Mouse (Mus musculus) embryonic facial prominence, embryonic 11.5 days (tissue): ENCODE measurements around the gene Shroom1. TPM values are rescaled to one million over a fixed set of nuclear protein-coding genes. Genes with fewer than 3 reads are reported as not detected.

Experiments used
- ATAC-seq: fragments of 200-750 bp; cut with Nextera tagmentation; replicated peaks from 2 replicates; pipeline ENCODE4 v1.8.0; 2017; ENCODE audit warnings: low read depth; ENCODE audit not compliant: insufficient number of reproducible peaks, low FRiP score, low TSS enrichment
- DNase-seq: peaks from one replicate; pipeline ENCODE4 v3.0.0-alpha.2; 2015; ENCODE audit warnings: low spot score
- H3K27ac ChIP-seq: fragments of 300-500 bp; sonication (generic); replicated peaks from 2 replicates; pipeline ENCODE4 v1.5.1; 2014; ENCODE audit warnings: mild to moderate bottlenecking, low read depth, low read length, control low read depth
- H3K27me3 ChIP-seq: fragments of 300-500 bp; sonication (generic); 2 replicates; pipeline ENCODE4 v1.6.1; 2014; ENCODE audit warnings: mild to moderate bottlenecking, low read length, moderate library complexity, mixed read lengths; ENCODE audit not compliant: control insufficient read depth, insufficient read depth
- H3K36me3 ChIP-seq: fragments of 300-500 bp; sonication (generic); replicated peaks from 2 replicates; pipeline ENCODE4 v1.6.1; 2014; ENCODE audit warnings: low read depth, mild to moderate bottlenecking, low read length, moderate library complexity, mixed read lengths; ENCODE audit not compliant: control insufficient read depth, insufficient read depth
- H3K4me1 ChIP-seq: fragments of 300-500 bp; sonication (generic); 2 replicates; pipeline ENCODE4 v1.6.1; 2014; ENCODE audit warnings: low read length, mixed read lengths; ENCODE audit not compliant: control insufficient read depth, insufficient read depth
- H3K4me2 ChIP-seq: fragments of 300-500 bp; sonication (generic); 2 replicates; pipeline ENCODE4 v1.6.1; 2014; ENCODE audit warnings: low read depth, mild to moderate bottlenecking, control low read depth, low read length, moderate library complexity
- H3K4me3 ChIP-seq: fragments of 300-500 bp; sonication (generic); 2 replicates; pipeline ENCODE4 v1.5.1; 2014; ENCODE audit warnings: low read depth, low read length, control low read depth
- H3K9ac ChIP-seq: fragments of 300-500 bp; sonication (generic); replicated peaks from 2 replicates; pipeline ENCODE4 v1.6.1; 2014; ENCODE audit warnings: mild to moderate bottlenecking, control low read depth, low read length
- H3K9me3 ChIP-seq: fragments of 300-500 bp; sonication (generic); replicated peaks from 2 replicates; pipeline ENCODE4 v1.6.1; 2016; ENCODE audit warnings: mild to moderate bottlenecking, low read length, inconsistent platforms, mixed read lengths; ENCODE audit not compliant: control insufficient read depth
- WGBS: fragments of 180-500 bp; shearing (Covaris S2); extraction: QIAGEN DNeasy Blood & Tissue Kit; methylation state at CpG from one replicate; pipeline ENCODE4 v1.1.7; 2014; 5-methylcytosine and 5-hydroxymethylcytosine counted together
- polyA plus RNA-seq: library from polyadenylated mRNA; unstranded; fragments of >200 nt; fragmentation: Nextera tagmentation; extraction: Ambion mirVana; gene quantifications from 2 replicates; pipeline ENCODE4 v1.2.1, GENCODE M21; 2014

Shroom1 gene
- polyA plus RNA-seq, 1 experiment from 2014 or later: 2.3 TPM

DNA sequence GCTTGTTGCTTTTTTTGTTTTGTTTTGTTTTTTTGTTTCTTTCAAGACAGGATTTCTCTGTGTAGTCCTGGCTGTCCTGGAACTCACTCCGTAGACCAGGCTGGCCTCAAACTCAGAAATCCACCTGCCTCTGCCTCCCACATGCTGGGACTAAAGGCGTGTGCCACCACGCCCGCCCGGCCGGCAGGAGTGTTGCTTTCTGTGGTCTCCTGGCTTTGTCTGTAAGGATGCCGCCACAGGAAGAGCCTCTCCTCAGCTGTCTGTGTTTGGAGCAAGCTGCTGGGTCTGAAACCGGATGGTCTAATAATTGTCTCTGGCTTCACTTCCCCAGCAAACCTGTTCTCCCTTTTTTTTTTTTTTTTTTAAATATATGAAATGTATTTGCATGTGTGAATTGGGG, 21.5 kb upstream of the Shroom1 start:
- no peak overlapping the region for H3K4me2 ChIP-seq
- no peaks in the 10 kb centered on the region for H3K4me1 ChIP-seq
- H3K9me3 ChIP-seq: no peaks in the 10 kb centered on the region
- H3K27me3 ChIP-seq: no peaks in the 10 kb centered on the region
- 84% methylated on average over 8 of the region's 8 CpGs for WGBS
- no peaks in the 10 kb centered on the region for H3K36me3 ChIP-seq
- ATAC-seq (no peak), DNase-seq (no peak)
- H3K9ac ChIP-seq: no peak overlapping the region
- no peak overlapping the region for H3K27ac ChIP-seq
- no peak overlapping the region for H3K4me3 ChIP-seq

DNA sequence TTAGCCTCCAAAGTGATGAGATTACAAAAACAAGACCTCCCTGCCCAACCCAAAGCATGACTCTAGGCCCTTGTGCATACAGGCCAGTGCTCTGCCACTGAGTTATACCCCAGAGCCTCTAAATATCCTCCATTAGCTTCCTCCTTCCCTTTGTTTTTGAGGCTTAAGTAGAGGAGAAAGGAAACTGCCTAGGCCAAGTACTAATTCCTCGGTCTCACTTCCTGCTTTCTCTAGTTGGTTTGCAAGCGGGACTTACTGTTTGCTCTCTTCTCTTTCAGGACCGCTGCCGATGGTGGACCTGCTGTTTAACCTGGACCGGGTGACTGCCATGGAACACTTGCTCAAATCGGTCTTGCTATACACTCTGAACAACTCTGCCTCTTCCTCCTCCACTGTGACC, 20.7 kb upstream of the Shroom1 start:
- ATAC-seq (no peak), DNase-seq (no peak)
- Histone ChIP-seq H3K36me3 (no peaks in the 10 kb centered on the region), H3K27me3 (no peaks in the 10 kb centered on the region), H3K9me3 (no peaks in the 10 kb centered on the region), H3K27ac (no peak overlapping the region), H3K9ac (no peak overlapping the region), H3K4me3 (no peak overlapping the region), H3K4me1 (no peaks in the 10 kb centered on the region), H3K4me2 (no peak overlapping the region)
- WGBS: 92% methylated on average over 6 of the region's 6 CpGs

DNA sequence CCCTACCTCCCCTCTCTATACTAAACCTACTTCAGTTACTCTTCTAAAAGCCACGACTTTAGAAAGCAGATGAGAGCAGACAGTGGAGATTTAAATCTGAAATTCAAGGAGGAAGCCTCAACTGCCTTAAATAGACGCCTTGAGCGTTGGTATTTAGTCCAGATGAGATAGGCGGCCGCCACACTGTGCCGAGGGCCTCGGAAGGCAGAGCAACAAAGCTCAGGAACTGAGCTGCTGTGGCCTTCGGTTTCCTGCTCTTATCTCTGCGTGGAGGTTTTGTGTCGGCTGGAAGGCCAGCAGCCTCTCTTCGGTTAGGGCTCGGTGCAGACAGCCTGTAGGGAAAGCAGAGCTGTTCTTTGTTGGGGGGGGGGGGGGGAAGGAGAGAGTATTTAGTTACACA, 15.1 kb upstream of the Shroom1 start:
- 40% methylated on average over 12 of the region's 12 CpGs for WGBS
- Histone ChIP-seq H3K4me2 (no peak overlapping the region), H3K9ac (no peak overlapping the region; the same call in 1 of the 2 replicates), H3K4me3 (no peak overlapping the region), H3K9me3 (no peaks in the 10 kb centered on the region), H3K27me3 (no peaks in the 10 kb centered on the region), H3K36me3 (no peaks in the 10 kb centered on the region), H3K27ac (no peak overlapping the region), H3K4me1 (no peaks in the 10 kb centered on the region)
- ATAC-seq (no peak), DNase-seq (no peak)

DNA sequence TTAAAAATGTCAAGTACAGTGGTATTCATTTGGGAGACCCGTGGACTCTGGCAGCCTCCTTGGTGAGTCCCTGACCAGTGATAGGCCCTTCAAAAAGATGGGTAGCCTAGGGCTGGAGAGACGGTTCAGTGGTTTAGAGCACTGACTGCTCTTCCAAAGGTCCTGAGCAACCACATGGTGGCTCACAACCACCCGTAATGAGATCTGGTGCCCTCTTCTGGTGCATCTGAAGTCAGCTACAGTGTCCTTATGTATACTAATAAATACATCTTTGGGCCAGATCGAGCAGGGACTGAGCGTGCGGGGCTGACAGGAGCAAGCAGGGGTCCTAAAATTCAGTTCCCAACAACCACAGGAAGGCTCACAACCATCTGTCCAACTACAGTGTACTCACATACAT, 13.1 kb upstream of the Shroom1 start:
- 34% methylated on average over 6 of the region's 6 CpGs for WGBS
- Histone ChIP-seq H3K4me1 (no peaks in the 10 kb centered on the region), H3K27me3 (no peaks in the 10 kb centered on the region), H3K36me3 (no peaks in the 10 kb centered on the region), H3K9ac (no peak overlapping the region), H3K4me2 (no peak overlapping the region), H3K4me3 (no peak overlapping the region), H3K9me3 (no peaks in the 10 kb centered on the region), H3K27ac (no peak overlapping the region)
- no peak for ATAC-seq
- no peak for DNase-seq

DNA sequence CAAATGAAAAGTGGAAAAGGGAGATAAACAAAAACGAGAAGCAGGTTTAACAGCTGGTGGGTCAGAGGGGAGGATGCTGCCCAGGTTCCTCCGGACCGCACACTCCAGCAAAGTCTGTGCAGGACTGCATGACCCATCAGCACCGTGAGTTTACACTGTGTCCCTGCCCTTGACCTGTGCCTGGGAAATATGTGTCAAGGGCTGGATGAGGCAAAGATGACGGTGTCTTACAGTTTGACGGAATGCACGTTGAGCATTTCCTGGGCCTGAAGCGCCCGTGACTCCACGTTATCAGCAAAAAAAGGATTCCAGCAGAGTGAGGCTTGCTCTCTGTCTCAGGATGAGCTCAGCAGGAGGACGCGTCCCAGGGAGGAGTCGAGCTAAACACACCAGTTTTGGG, 11.4 kb upstream of the Shroom1 start:
- Histone ChIP-seq H3K9ac (no peak overlapping the region), H3K27ac (no peak overlapping the region)
- no peak for ATAC-seq

DNA sequence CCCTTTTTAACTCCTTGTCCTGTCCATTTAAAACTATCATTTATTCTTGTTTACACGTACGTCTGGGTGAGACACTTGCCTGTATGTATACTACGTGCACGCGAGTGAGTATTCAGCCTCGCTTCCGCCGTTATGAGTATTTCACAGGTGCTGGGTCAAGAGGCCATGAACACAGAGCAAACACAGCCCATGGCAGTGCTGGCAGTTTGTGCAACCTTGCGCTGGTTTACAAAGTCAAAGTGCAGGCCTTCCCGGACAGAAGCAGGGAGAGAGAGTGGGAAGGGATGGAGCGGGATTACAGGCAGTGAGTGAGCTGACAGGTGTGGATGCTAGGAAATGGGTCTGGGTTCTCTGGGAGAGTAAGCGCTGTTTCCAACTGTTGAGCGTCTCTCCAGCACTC, 10.8 kb upstream of the Shroom1 start:
- no peak overlapping the region for H3K27ac ChIP-seq
- H3K4me1 ChIP-seq: no peaks in the 10 kb centered on the region
- ATAC-seq: no peak

More for the DNA sequence above, 11.4 kb upstream of the Shroom1 start:
- Histone ChIP-seq H3K27me3 (no peaks in the 10 kb centered on the region), H3K4me1 (no peaks in the 10 kb centered on the region), H3K4me3 (no peak overlapping the region), H3K9me3 (no peaks in the 10 kb centered on the region), H3K4me2 (no peak overlapping the region), H3K36me3 (no peaks in the 10 kb centered on the region)
- 63% methylated on average over 13 of the region's 13 CpGs for WGBS
- no peak for DNase-seq

DNA sequence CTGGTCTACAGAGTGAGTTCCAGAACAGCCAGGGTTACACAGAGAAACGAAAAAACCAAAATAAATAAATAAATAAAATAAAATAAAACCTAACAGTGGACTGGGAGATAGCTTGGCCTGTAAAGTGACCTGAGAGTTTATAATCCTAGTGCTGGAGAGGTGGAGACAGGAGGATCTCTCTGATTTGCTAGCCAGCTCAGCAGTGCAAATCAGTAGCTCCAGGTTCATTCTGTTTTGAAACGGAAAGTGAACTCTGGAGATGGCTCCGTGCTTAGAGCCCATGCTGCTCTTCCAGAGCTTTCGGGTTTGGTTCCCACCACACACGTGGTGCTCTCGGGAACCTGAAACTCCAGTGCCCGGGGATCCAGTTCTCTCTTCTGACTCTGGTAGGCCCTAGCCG, 9.0 kb upstream of the Shroom1 start:
- H3K36me3 ChIP-seq: no peaks in the 10 kb centered on the region
- 87% methylated on average over 8 of the region's 8 CpGs for WGBS
- no peak for DNase-seq
- H3K4me2 ChIP-seq: no peak overlapping the region
- no peaks in the 10 kb centered on the region for H3K9me3 ChIP-seq
- ATAC-seq: no peak
- no peaks in the 10 kb centered on the region for H3K27me3 ChIP-seq
- H3K27ac ChIP-seq: no peak overlapping the region
- no peak overlapping the region for H3K4me3 ChIP-seq
- no peak overlapping the region for H3K9ac ChIP-seq
- H3K4me1 ChIP-seq: no peaks in the 10 kb centered on the region

More for the DNA sequence above, 10.8 kb upstream of the Shroom1 start:
- H3K27me3 ChIP-seq: no peaks in the 10 kb centered on the region
- no peak overlapping the region for H3K4me2 ChIP-seq
- H3K9me3 ChIP-seq: no peaks in the 10 kb centered on the region
- H3K36me3 ChIP-seq: no peaks in the 10 kb centered on the region
- DNase-seq: no peak
- H3K4me3 ChIP-seq: no peak overlapping the region
- 81% methylated on average over 13 of the region's 13 CpGs for WGBS
- H3K9ac ChIP-seq: no peak overlapping the region

DNA sequence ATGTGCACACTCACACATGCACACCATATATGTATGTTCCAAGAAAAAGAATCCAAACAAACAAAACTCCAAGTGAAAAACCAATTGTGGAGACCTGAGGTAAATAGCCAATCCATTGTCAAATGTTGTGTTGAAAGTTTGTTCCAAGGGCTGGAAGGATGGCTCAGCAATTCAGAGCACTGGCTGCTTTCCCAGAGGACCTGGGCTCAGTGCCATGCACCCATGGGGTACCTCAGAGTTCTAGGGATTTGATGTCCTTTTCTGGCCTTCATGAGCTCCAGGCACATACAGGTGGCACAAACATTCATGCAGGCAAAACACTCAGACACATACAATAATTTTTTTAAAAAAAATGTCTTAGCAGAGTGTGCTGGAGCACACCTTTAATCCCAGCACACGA, 8.5 kb upstream of the Shroom1 start:
- 82% methylated on average over 1 of the region's 1 CpGs for WGBS
- Histone ChIP-seq H3K9me3 (no peaks in the 10 kb centered on the region), H3K4me2 (no peak overlapping the region), H3K27ac (no peak overlapping the region), H3K36me3 (no peaks in the 10 kb centered on the region), H3K4me1 (no peaks in the 10 kb centered on the region), H3K4me3 (no peak overlapping the region), H3K27me3 (no peaks in the 10 kb centered on the region), H3K9ac (no peak overlapping the region)
- no peak for ATAC-seq
- DNase-seq: no peak
